Comparison of ENCODE assay signal across 8 mouse cellular contexts in the genomic region with DNA sequence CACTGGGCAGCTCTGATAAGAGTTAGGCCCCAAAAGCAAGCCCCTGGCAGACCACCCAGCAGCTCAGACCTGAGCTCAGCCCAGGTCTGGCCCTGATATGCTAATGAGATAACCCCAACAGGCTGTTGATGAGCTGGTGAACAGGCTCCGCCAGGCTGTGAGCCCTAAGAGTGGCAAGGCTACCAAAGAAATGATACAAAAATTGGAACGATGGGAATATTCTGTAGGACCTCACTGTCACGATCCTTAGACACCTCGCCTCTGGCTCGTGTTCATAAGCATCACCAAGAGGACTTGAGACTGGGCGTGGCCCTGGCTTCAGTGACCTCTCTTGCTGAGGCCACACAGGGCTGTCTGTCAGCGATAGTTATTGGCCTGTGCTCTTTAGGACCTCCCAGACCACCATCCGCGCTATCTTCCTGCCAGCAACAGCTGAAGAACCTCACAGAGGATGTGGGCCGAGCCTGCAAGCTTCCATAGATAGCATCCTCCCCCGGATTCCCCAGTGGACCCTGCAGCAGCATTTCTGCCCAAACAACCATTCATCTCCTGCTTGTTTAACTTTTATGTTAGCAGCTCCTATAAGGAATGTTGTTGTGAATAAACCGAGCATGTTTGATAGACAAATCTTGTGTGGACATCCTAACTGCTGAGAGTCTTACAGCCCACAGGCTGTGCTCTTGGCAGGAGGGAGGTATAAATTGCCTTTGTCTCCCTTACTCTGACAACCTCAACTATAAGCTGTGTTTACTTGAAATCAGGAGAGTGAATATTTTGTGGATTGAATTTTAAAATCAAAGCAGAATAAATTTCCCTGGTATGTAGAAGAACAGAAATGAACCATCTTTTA. TPM values are rescaled to one million over a fixed set of nuclear protein-coding genes. Genes with fewer than 3 reads are reported as not detected.
A peak's percentile ranks its signal among the peaks of the same experiment; 100 is the strongest.
DNase-seq lines count a peak whose midpoint lies in the region; ATAC-seq and TF ChIP-seq lines count a peak whose summit lies in the region.

No protein-coding gene starts in this region.

- WGBS in intestine, embryonic 16.5 days, result 20% methylated on average over 12 of the region's 12 CpGs
- WGBS in stomach, postnatal 0 days, result 31% methylated on average over 12 of the region's 12 CpGs

- no peaks in the 10 kb centered on the region for H3K9me3 ChIP-seq in MEL (replicated peaks; ENCODE audit: insufficient read depth, low read length)
- H3K9me3 ChIP-seq in intestine, embryonic 16.5 days (ENCODE audit: control insufficient read depth, low read length), result no peaks in the 10 kb centered on the region
- H3K9me3 ChIP-seq in stomach, postnatal 0 days (ENCODE audit: control insufficient read depth, low read length), result no peaks in the 10 kb centered on the region

- peak; percentile 85 for ATAC-seq in frontal cortex, adult (ENCODE audit: low TSS enrichment)
- peak; percentile 88 for ATAC-seq in intestine, embryonic 16.5 days
- ATAC-seq in stomach, postnatal 0 days (ENCODE audit: low FRiP score, low TSS enrichment), result peak; percentile 75; the same call in 1 of the 2 replicates

- H3K79me2 ChIP-seq in MEL (ENCODE audit: control insufficient read depth, insufficient read depth, low read length, poor library complexity), result no peaks in the 10 kb centered on the region

- DNase-seq in frontal cortex, postnatal 14 days (ENCODE audit: low spot score in 2 of 2), result no peak
- peak; percentile 79 for DNase-seq in MEL (ENCODE audit: low read depth, low spot score)
- peak; percentile 95 for DNase-seq in heart, adult 11 months
- DNase-seq in lung, postnatal 4 days, result peak; percentile 55 to 83
- DNase-seq in stomach, postnatal 0 days (ENCODE audit: low spot score), result peak; percentile 29
- DNase-seq in thymus, postnatal 25 days, result no peak

- peaks cover 0 to 19% of the 10 kb centered on the region in 2 experiments; a peak in 2 of 4 replicates for H3K36me3 ChIP-seq in MEL (ENCODE audit: control insufficient read depth in 1 of 2, insufficient read depth in 2 of 2, low read length in 2 of 2)
- H3K36me3 ChIP-seq in intestine, embryonic 16.5 days (ENCODE audit: control insufficient read depth, insufficient read depth, low read length), result no peaks in the 10 kb centered on the region
- H3K36me3 ChIP-seq in stomach, postnatal 0 days (ENCODE audit: control insufficient read depth, insufficient read depth, low read length), result no peaks in the 10 kb centered on the region

- 0 out of 4 replicates have a peak, but pooled peaks of 1 of the 2 experiments have one; percentile 34 for TF ChIP-seq POLR2A in MEL (IDR thresholded peaks at IDR 0.05; ENCODE audit: control insufficient read depth in 1 of 2, insufficient read depth in 1 of 2, low read depth in 1 of 2, low read length in 2 of 2, poor library complexity in 1 of 2)

- peak overlapping the region; percentile 20 to 44; a peak in 3 of 4 replicates for H3K4me3 ChIP-seq in MEL (ENCODE audit: control insufficient read depth in 1 of 2, insufficient read depth in 1 of 2, low read depth in 2 of 2, low read length in 2 of 2)
- H3K4me3 ChIP-seq in intestine, embryonic 16.5 days (ENCODE audit: low read length), result no peak overlapping the region
- no peak overlapping the region for H3K4me3 ChIP-seq in stomach, postnatal 0 days (ENCODE audit: low read depth, low read length)

- no peak overlapping the region for H3K9ac ChIP-seq in MEL (ENCODE audit: control insufficient read depth, low read depth, low read length, poor library complexity, severe bottlenecking)
- H3K9ac ChIP-seq in intestine, embryonic 16.5 days (ENCODE audit: low read depth, low read length), result 0 out of 2 replicates have a peak overlapping the region, but pooled peaks have one; percentile 32
- H3K9ac ChIP-seq in stomach, postnatal 0 days (ENCODE audit: low read length), result no peak overlapping the region

- H3K27ac ChIP-seq in MEL (ENCODE audit: control insufficient read depth, low read depth, low read length), result peak overlapping the region; percentile 30
- peak overlapping the region; percentile 81 for H3K27ac ChIP-seq in intestine, embryonic 16.5 days (ENCODE audit: low read length)
- H3K27ac ChIP-seq in stomach, postnatal 0 days (replicated peaks), result peak overlapping the region; percentile 56; the same call in 1 of the 2 replicates

- no peak for TF ChIP-seq CTCF in MEL (IDR thresholded peaks at IDR 0.05 in 2 of 3, conservative IDR thresholded peaks at IDR 0.05 in 1 of 3; ENCODE audit: control insufficient read depth in 1 of 3, insufficient read depth in 1 of 3, low read depth in 2 of 3, low read length in 3 of 3, poor library complexity in 1 of 3, severe bottlenecking in 1 of 3)
- TF ChIP-seq CTCF in stomach, postnatal 0 days (IDR thresholded peaks at IDR 0.05; ENCODE audit: low read depth), result no peak

- 0 out of 2 replicates have a peak overlapping the region, but pooled peaks have one; percentile 23 for H3K4me2 ChIP-seq in intestine, embryonic 16.5 days (ENCODE audit: low read depth, low read length)
- H3K4me2 ChIP-seq in stomach, postnatal 0 days (replicated peaks; ENCODE audit: low read depth), result no peak overlapping the region

- no peak for TF ChIP-seq RAD21 in MEL (IDR thresholded peaks at IDR 0.05; ENCODE audit: low read depth, low read length)

- H3K4me1 ChIP-seq in MEL (ENCODE audit: control insufficient read depth in 1 of 2, insufficient read depth in 2 of 2, low read length in 2 of 2), result peaks cover 9 to 12% of the 10 kb centered on the region in 2 experiments; a peak in 3 of 4 replicates
- peaks cover 32% of the 10 kb centered on the region for H3K4me1 ChIP-seq in intestine, embryonic 16.5 days (ENCODE audit: control insufficient read depth, insufficient read depth, low read length)
- H3K4me1 ChIP-seq in stomach, postnatal 0 days (replicated peaks; ENCODE audit: control insufficient read depth, insufficient read depth), result no peaks in the 10 kb centered on the region

- no peaks in the 10 kb centered on the region for H3K27me3 ChIP-seq in MEL (ENCODE audit: control insufficient read depth in 1 of 2, insufficient read depth in 2 of 2, low read length in 2 of 2)
- no peaks in the 10 kb centered on the region for H3K27me3 ChIP-seq in intestine, embryonic 16.5 days (replicated peaks; ENCODE audit: control insufficient read depth, insufficient read depth, low read length)
- no peaks in the 10 kb centered on the region for H3K27me3 ChIP-seq in stomach, postnatal 0 days (ENCODE audit: control insufficient read depth, insufficient read depth, low read length)

- TF ChIP-seq EP300 in MEL (IDR thresholded peaks at IDR 0.05; ENCODE audit: low read depth in 1 of 2, low read length in 2 of 2), result peak; percentile 60 to 80
- TF ChIP-seq EP300 in stomach, postnatal 0 days (optimal IDR thresholded peaks at IDR 0.05), result no peak

TF ChIP-seq in MEL, 35 proteins besides CTCF, POLR2A, EP300 and RAD21:
- TF ChIP-seq POLR2AphosphoS2 (IDR thresholded peaks at IDR 0.05; ENCODE audit: low read length) (no peak), GATA1 (IDR thresholded peaks at IDR 0.05; ENCODE audit: low read depth, low read length) (peak; percentile 81), SIN3A (IDR thresholded peaks at IDR 0.05; ENCODE audit: low read length) (peak; percentile 34; the same call in 1 of the 2 replicates), RCOR1 (IDR thresholded peaks at IDR 0.05; ENCODE audit: low read depth, low read length) (peak; percentile 7; the same call in 1 of the 2 replicates), TBP (IDR thresholded peaks at IDR 0.05; ENCODE audit: low read depth, low read length) (peak; percentile 53; the same call in 1 of the 2 replicates), NRF1 (IDR thresholded peaks at IDR 0.05; ENCODE audit: insufficient read depth, low read depth, low read length, poor library complexity, severe bottlenecking) (no peak), ETS1 (IDR thresholded peaks at IDR 0.05; ENCODE audit: low read depth, low read length) (peak; percentile 26; the same call in 1 of the 2 replicates), NELFE (IDR thresholded peaks at IDR 0.05; ENCODE audit: low read depth, low read length) (0 out of 2 replicates have a peak, but pooled peaks have one; percentile 15), TAL1 (IDR thresholded peaks at IDR 0.05; ENCODE audit: low read length) (peak; percentile 50), KAT2A (conservative IDR thresholded peaks at IDR 0.05; ENCODE audit: low read depth, low read length) (no peak), TCF12 (IDR thresholded peaks at IDR 0.05; ENCODE audit: low read depth, low read length) (peak; percentile 71)

RNA-seq across cellular contexts. Expression of a gene that starts 17.0 kb away (rescaled TPM):
- not detected in 2 replicates for total RNA-seq in MEL (2012; rRNA removed)
- not detected for polyA plus RNA-seq in MEL (2012; ENCODE audit: insufficient read depth in 1 of 2, insufficient read length in 2 of 2, low read depth in 1 of 2, low replicate concordance in 2 of 2, missing spikeins in 1 of 2)
- not detected in 2 replicates for polyA plus RNA-seq in intestine, embryonic 16.5 days (2015; fragmentation: Nextera tagmentation; extraction: Ambion mirVana)
- not detected in 2 replicates for polyA plus RNA-seq in stomach, postnatal 0 days (2015; fragmentation: Nextera tagmentation; extraction: Ambion mirVana)

RNA-seq across cellular contexts. Expression of a gene that starts 17.9 kb away (rescaled TPM):
- 3.9 and 4.0 TPM in 2 replicates for total RNA-seq in MEL (2012; rRNA removed)
- 1 to 10 TPM in 1 of 2 experiments, not detected in 1; 8.8 TPM for polyA plus RNA-seq in MEL (2012; ENCODE audit: insufficient read depth in 1 of 2, insufficient read length in 2 of 2, low read depth in 1 of 2, low replicate concordance in 2 of 2, missing spikeins in 1 of 2)
- polyA plus RNA-seq in intestine, embryonic 16.5 days (2015; fragmentation: Nextera tagmentation; extraction: Ambion mirVana), result 18.0 and 18.9 TPM in 2 replicates
- polyA plus RNA-seq in stomach, postnatal 0 days (2015; fragmentation: Nextera tagmentation; extraction: Ambion mirVana), result 14.5 and 16.0 TPM in 2 replicates

Comparison
In these comparisons a context has a peak if more than half of its experiments do, and no peak if none do; other contexts are left out.
1. DNase-seq: peak in MEL (single experiment), heart, adult 11 months (single experiment), lung, postnatal 4 days (2 of 2) and stomach, postnatal 0 days (single experiment); none in frontal cortex, postnatal 14 days (0 of 2) and thymus, postnatal 25 days (single experiment).
2. H3K27ac ChIP-seq: peak in every context shown above with its lines; median percentile 81 in intestine, embryonic 16.5 days; 56 in stomach, postnatal 0 days; 30 in MEL.
3. H3K4me3 ChIP-seq: peak in MEL (2 of 2); none in intestine, embryonic 16.5 days (single experiment) and stomach, postnatal 0 days (single experiment).
4. Peak in every context shown above with its lines, with median percentiles within 50 percentile points of each other: ATAC-seq.